Mouse (Mus musculus): ENCODE results near the gene Sox10. TPM values are rescaled to one million over a fixed set of nuclear protein-coding genes. Genes with fewer than 3 reads are reported as not detected.
A peak's percentile ranks its signal among the peaks of the same experiment; 100 is the strongest.

Sox10 gene
- polyA plus RNA-seq, 3 experiments from 2014 or later = not detected

GRCm38 (mm10) chr15:79122119-79122518, 42.9 kb downstream of the Sox10 start:
- ATAC-seq = no peak

DNA sequence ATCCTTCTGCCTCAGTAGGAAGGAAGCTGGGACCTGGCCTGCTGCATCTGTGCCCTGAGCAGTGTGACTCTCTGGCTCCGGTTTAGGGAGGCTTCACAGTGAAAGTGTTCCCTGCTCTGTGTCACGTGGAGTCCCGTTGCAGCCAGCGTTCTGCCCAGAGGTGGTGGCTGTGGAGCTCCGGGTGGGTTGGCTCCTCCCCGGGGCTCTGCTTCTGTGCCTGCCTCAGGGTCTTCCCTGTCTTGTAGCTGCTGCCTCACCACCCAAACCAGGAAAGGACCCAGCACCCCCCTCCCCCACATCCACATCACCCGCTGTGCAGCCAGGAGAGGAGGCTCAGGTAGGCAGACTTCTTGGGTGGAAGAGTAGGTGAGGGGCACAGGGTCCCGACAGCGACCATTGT, 45.5 kb downstream of the Sox10 start:
- ATAC-seq = no peak

DNA sequence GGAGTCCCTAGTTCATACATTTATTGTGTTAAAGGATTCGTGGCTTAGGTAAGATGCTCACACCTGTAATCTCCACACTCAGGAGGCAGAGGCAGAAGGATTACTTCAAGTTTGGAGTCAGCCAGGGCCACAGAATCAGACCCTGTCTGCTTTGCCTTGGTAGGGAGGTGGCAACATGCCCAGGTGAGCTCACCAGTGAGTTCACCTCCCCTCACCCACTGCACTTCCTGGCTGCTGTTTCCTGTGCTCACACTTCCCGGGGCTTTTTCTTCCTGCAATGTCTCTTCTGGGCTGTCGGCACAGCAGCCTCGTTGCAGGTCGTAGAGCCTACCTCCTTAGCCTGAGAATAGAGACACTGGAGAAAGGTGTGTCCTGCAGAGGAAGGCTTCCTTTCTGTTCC, 49.8 kb downstream of the Sox10 start:
- ATAC-seq = peak; percentile 93

- ATAC-seq = no peak
These were observed 53.3 kb downstream of the Sox10 start for GRCm38 (mm10) chr15:79111774-79112173.

DNA sequence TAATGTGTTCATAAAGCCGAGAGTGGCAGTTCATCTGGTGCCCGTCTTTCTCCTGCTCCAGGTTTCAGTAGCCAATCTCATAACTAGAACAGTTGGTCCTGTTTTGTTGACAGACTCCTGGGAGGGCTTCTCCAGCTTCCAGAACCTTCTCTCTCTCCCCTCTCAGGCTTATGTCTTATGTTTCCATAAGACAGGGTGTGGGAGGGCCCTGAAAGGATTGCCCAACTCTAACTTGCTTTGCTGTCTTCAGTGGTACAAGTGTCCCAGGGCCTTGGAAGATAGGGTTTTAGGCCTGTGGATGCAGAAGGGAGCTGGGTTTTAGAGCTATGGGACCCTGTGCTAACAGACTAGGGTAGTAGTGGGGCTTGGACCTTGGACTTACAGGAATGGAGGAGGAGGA, 54.5 kb downstream of the Sox10 start:
- ATAC-seq = no peak

GRCm38 (mm10) chr15:79110031-79110430, 55.0 kb downstream of the Sox10 start:
- no peak for ATAC-seq

GRCm38 (mm10) chr15:79109321-79109934, 55.6 kb downstream of the Sox10 start:
- ATAC-seq = peak; percentile 64

GRCm38 (mm10) chr15:79108421-79109320, 56.4 kb downstream of the Sox10 start, which contains the start of gene Micall1:
Gene Micall1 (plus strand): TSS chr15:79108898.
- ATAC-seq = peak; percentile 75

GRCm38 (mm10) chr15:79107966-79108365, 57.1 kb downstream of the Sox10 start:
- no peak for ATAC-seq

- no peak for ATAC-seq
These were observed 59.2 kb downstream of the Sox10 start for GRCm38 (mm10) chr15:79105804-79106203.

Other genes starting within 250 kb of the Sox10 start
- gene Lgals1, start 238.5 kb downstream of the Sox10 start, polyA plus RNA-seq (2017; shearing (Covaris generic)) = 1,000 to 10,000 TPM in 1 of 3 experiments, 100 to 1,000 TPM in 2; 309 to 2,729 (median 443) TPM
- gene Nol12, start 230.3 kb downstream of the Sox10 start, polyA plus RNA-seq (2017; shearing (Covaris generic)) = 10 to 100 TPM; 38.8 to 53.8 (median 51.1) TPM
- gene Triobp, start 217.5 kb downstream of the Sox10 start, polyA plus RNA-seq (2017; shearing (Covaris generic)) = 10 to 100 TPM; 14.8 to 27.1 (median 20.3) TPM
- gene H1f0, start 136.8 kb downstream of the Sox10 start, polyA plus RNA-seq (2017; shearing (Covaris generic)) = 10 to 100 TPM; 31.0 to 52.3 (median 36.9) TPM
- not detected for gene Galr3, start 123.4 kb downstream of the Sox10 start, polyA plus RNA-seq (2017; shearing (Covaris generic))
- 10 to 100 TPM in 1 of 3 experiments, 1 to 10 TPM in 2; 5.5 to 10.8 (median 9.2) TPM for gene Ankrd54, start 102.3 kb downstream of the Sox10 start, polyA plus RNA-seq (2017; shearing (Covaris generic))
- 100 to 1,000 TPM; 224 to 286 (median 240) TPM for gene Eif3l, start 90.1 kb downstream of the Sox10 start, polyA plus RNA-seq (2017; shearing (Covaris generic))
- gene Micall1, start 56.3 kb downstream of the Sox10 start, polyA plus RNA-seq (2017; shearing (Covaris generic)) = 10 to 100 TPM in 2 of 3 experiments, 1 to 10 TPM in 1; 7.0 to 20.8 (median 13.3) TPM
- gene Polr2f, start 24.2 kb downstream of the Sox10 start, polyA plus RNA-seq (2017; shearing (Covaris generic)) = 100 to 1,000 TPM; 109 to 122 (median 116) TPM
- 1 to 10 TPM; 5.4 to 7.1 (median 5.9) TPM for gene 1700088E04Rik, start 24.0 kb downstream of the Sox10 start, polyA plus RNA-seq (2017; shearing (Covaris generic))
- 1 to 10 TPM; 6.6 to 8.4 (median 8.3) TPM for gene Pick1, start 63.9 kb upstream of the Sox10 start, polyA plus RNA-seq (2017; shearing (Covaris generic))
- not detected for gene Gm49486, start 64.2 kb upstream of the Sox10 start, polyA plus RNA-seq (2017; shearing (Covaris generic))
- gene Slc16a8, start 89.5 kb upstream of the Sox10 start, polyA plus RNA-seq (2017; shearing (Covaris generic)) = not detected
- 1 to 10 TPM in 1 of 3 experiments, under 1 TPM in 1, not detected in 1; 0.21 to 1.6 TPM for gene Baiap2l2, start 120.3 kb upstream of the Sox10 start, polyA plus RNA-seq (2017; shearing (Covaris generic))
- 10 to 100 TPM; 12.5 to 18.4 (median 15.1) TPM for gene Pla2g6, start 163.2 kb upstream of the Sox10 start, polyA plus RNA-seq (2017; shearing (Covaris generic))
- gene Maff, start 181.4 kb upstream of the Sox10 start, polyA plus RNA-seq (2017; shearing (Covaris generic)) = 1 to 10 TPM in 2 of 3 experiments, under 1 TPM in 1; 0.84 to 5.5 (median 1.5) TPM
- gene Tmem184b, start 238.3 kb upstream of the Sox10 start, polyA plus RNA-seq (2017; shearing (Covaris generic)) = 10 to 100 TPM in 1 of 3 experiments, 1 to 10 TPM in 2; 8.2 to 12.8 (median 9.2) TPM

Measured in inflammation-experienced regulatory T-cells, adult 6 months (primary cell).